Mouse (Mus musculus) testis, adult 2 months (tissue): ENCODE data around the gene Gfy.

Source experiments
- CTCF ChIP-seq: fragments of 200-500 bp; IDR thresholded peaks from 2 replicates; pipeline ENCODE4 v1.5.1; 2012; ENCODE audit warnings: low read depth, mild to moderate bottlenecking, inconsistent platforms, low read length, moderate library complexity; ENCODE audit not compliant: control insufficient read depth, insufficient read depth, insufficient replicate concordance
- POLR2A ChIP-seq: fragments of 200-500 bp; IDR thresholded peaks from 2 replicates; pipeline ENCODE4 v1.6.1; 2012; ENCODE audit warnings: low read depth, mild to moderate bottlenecking, inconsistent platforms, low read length, moderate library complexity; ENCODE audit not compliant: control insufficient read depth

DNA sequence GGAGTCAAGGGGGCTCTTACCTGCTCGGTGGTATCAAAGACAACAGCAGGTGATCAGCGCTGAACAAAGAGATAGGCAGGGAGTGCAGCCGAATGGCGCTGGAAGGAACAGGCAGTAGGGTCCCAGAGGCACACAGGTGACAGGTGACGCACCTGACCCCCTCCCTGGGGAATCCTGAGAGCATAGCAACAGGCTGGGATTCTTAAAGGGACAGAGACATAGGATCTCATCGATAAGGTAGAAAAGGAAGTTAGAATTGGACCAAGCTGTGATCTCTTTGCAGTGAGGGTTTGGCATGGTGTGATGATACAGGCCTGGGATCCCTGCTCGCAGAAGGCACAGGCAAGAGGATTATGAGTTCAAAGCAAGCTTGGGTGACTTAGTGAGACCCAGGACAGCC, at the start of gene Gfy:
- no peak for TF ChIP-seq CTCF
- TF ChIP-seq POLR2A: no peak
